Mouse (Mus musculus): ENCODE data around the gene Wars. TPM values are rescaled to one million over a fixed set of nuclear protein-coding genes. Genes with fewer than 3 reads are reported as not detected.

The Wars gene
- polyA plus RNA-seq, 1 experiment from 2014 or later, result 84.0 TPM

DNA sequence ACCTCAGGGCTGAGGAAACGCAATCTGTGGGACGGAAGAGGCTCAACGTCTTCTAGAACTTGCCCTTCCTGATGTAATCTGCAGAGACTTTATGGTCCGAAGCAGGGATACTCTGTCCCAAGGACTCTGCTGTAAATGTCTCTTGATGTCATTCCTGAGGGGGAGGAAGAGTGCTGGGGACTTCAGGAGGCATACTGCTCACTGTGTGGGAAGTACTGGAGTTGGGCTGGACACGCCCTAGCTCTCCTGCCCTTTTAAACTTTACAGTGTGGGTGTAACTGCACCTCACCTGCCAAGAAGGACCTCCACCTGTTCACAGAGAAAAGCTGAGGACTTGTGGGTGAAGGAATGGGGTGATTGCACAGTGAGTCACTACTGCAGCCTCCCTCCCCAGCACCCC lies 13.4 kb downstream of the Wars start:
- Histone ChIP-seq H3K9me3 (ENCODE audit: low read length) (no peaks in the 10 kb centered on the region), H3K4me3 (ENCODE audit: low read depth, low read length) (no peak overlapping the region), H3K36me3 (ENCODE audit: insufficient read depth, low read length) (peaks cover 8% of the 10 kb centered on the region), H3K4me2 (replicated peaks; ENCODE audit: low read depth, low read length) (no peak overlapping the region), H3K27ac (ENCODE audit: low read length) (peak overlapping the region; percentile 72), H3K27me3 (replicated peaks; ENCODE audit: insufficient read depth, low read length) (no peaks in the 10 kb centered on the region), H3K4me1 (ENCODE audit: insufficient read depth, low read depth, low read length) (no peaks in the 10 kb centered on the region), H3K9ac (replicated peaks; ENCODE audit: low read depth) (no peak overlapping the region)
- DNase-seq (ENCODE audit: low spot score) (peak; percentile 60), ATAC-seq (peak; percentile 91)
- 66% methylated on average over 5 of the region's 5 CpGs for WGBS
- TF ChIP-seq CTCF (IDR thresholded peaks at IDR 0.05) (no peak), EP300 (IDR thresholded peaks at IDR 0.05) (peak; percentile 79)

DNA sequence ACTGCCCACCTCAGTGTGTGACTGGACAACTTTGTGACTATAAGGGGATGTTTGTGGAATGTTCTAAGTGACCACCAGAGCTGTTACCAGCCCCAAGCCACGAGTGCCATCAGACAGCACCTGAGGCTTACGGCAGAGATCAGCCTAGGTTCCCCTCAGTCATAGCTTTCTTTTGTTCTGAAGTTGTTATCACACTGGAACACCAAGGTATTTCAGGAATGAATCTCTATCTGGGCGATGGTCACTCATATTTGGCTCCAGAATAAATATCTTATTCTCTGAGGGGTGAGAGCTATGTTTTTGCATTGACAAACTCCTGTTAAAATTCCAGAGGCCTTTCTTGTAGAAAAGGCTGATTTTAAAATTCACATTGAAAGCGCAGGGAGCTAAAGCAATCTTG lies 14.8 kb downstream of the Wars start:
- Histone ChIP-seq H3K27me3 (replicated peaks; ENCODE audit: insufficient read depth, low read length) (no peaks in the 10 kb centered on the region), H3K4me3 (ENCODE audit: low read depth, low read length) (no peak overlapping the region), H3K36me3 (ENCODE audit: insufficient read depth, low read length) (peaks cover 20% of the 10 kb centered on the region), H3K4me1 (ENCODE audit: insufficient read depth, low read depth, low read length) (no peaks in the 10 kb centered on the region), H3K27ac (ENCODE audit: low read length) (peak overlapping the region; percentile 57), H3K4me2 (replicated peaks; ENCODE audit: low read depth, low read length) (no peak overlapping the region), H3K9ac (replicated peaks; ENCODE audit: low read depth) (no peak overlapping the region), H3K9me3 (ENCODE audit: low read length) (no peaks in the 10 kb centered on the region)
- DNase-seq (ENCODE audit: low spot score) (no peak), ATAC-seq (peak; percentile 72)
- WGBS, result 68% methylated on average over 4 of the region's 4 CpGs
- no peak for TF ChIP-seq CTCF (IDR thresholded peaks at IDR 0.05)
- peak; percentile 92 for TF ChIP-seq EP300 (IDR thresholded peaks at IDR 0.05)

DNA sequence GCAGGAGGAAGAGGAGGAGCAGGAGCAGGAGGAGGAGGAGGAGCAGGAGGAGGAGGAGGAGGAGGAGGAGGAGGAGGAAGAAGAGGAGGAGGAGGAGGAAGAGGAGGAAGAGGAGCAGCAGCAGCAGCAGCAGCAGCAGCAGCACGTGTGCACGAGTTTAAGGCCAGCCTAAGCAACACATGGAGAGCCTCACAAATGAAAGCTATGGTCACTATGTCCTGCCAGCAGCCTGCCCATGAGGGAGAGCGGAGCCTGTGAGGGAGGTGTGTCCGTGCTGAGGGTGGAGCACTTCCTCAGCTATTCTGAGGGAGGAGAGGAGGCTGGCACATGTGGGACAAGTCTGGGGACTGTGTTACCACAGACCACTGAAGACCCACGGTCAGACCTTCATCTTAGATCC lies 20.9 kb downstream of the Wars start:
- no peaks in the 10 kb centered on the region for H3K4me1 ChIP-seq (ENCODE audit: insufficient read depth, low read depth, low read length)
- no peak overlapping the region for H3K4me3 ChIP-seq (ENCODE audit: low read depth, low read length)
- peaks cover 31% of the 10 kb centered on the region for H3K36me3 ChIP-seq (ENCODE audit: insufficient read depth, low read length)
- no peak overlapping the region for H3K4me2 ChIP-seq (replicated peaks; ENCODE audit: low read depth, low read length)
- TF ChIP-seq EP300 (IDR thresholded peaks at IDR 0.05) (no peak), CTCF (IDR thresholded peaks at IDR 0.05) (no peak)
- WGBS, result 60% methylated on average over 5 of the region's 5 CpGs
- no peaks in the 10 kb centered on the region for H3K27me3 ChIP-seq (replicated peaks; ENCODE audit: insufficient read depth, low read length)
- DNase-seq (ENCODE audit: low spot score) (no peak), ATAC-seq (no peak)
- H3K9me3 ChIP-seq (ENCODE audit: low read length), result no peaks in the 10 kb centered on the region
- no peak overlapping the region for H3K9ac ChIP-seq (replicated peaks; ENCODE audit: low read depth)
- H3K27ac ChIP-seq (ENCODE audit: low read length), result no peak overlapping the region

DNA sequence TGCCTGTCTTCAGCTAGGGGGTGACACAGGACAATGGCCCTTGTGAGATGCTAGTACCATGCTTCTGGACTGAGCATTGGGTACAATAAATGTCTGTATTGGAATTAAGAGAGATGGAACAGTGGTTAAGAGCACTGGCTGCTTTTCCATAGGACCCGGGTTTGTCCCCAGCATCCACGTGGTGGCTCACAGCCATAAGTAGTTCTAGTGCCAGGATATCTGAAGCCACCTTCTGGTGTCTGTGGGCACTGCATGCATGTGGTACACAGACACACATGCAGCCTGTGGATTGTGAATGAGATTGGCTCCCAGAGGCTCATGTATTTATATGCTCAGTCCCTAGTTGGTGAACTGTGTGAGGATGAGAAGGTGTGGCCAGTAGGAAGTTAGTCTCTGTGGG lies 24.4 kb downstream of the Wars start:
- H3K4me1 ChIP-seq (ENCODE audit: insufficient read depth, low read depth, low read length), result peaks cover 6% of the 10 kb centered on the region; the same call in 1 of the 2 replicates
- no peak overlapping the region for H3K27ac ChIP-seq (ENCODE audit: low read length)
- TF ChIP-seq CTCF (IDR thresholded peaks at IDR 0.05) (peak; percentile 67), EP300 (IDR thresholded peaks at IDR 0.05) (no peak)
- DNase-seq (ENCODE audit: low spot score), result no peak
- WGBS, result 66% methylated on average over 2 of the region's 2 CpGs
- no peak overlapping the region for H3K4me3 ChIP-seq (ENCODE audit: low read depth, low read length)
- peaks cover 31% of the 10 kb centered on the region; the same call in 1 of the 2 replicates for H3K36me3 ChIP-seq (ENCODE audit: insufficient read depth, low read length)
- H3K27me3 ChIP-seq (replicated peaks; ENCODE audit: insufficient read depth, low read length), result no peaks in the 10 kb centered on the region
- H3K9ac ChIP-seq (replicated peaks; ENCODE audit: low read depth), result no peak overlapping the region
- no peak overlapping the region for H3K4me2 ChIP-seq (replicated peaks; ENCODE audit: low read depth, low read length)
- H3K9me3 ChIP-seq (ENCODE audit: low read length), result no peaks in the 10 kb centered on the region
- no peak for ATAC-seq

DNA sequence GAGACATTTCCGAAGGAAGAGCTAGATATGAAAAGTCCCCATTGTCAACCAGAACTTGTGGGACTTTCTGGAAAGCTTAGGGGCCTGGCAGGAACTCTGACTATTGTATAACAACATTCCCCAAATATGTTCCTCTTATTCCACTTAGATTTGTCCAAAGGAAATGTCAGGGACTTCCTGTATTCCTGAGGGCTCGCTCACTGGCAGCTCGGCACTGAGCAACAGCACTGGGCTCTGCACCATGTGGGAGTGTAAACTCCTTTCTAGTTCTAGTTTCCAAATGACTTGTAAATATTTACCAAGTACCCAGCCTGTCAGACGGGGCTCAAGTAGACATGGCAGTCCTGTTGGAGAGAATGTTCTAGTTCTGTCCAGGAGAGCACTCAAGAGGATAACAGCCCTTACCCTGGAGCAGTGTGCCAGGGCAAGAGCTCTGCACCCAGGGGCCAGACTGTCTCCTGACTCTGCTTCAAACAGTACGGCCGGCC lies 28.9 kb downstream of the Wars start:
- Histone ChIP-seq H3K4me3 (ENCODE audit: low read depth, low read length) (no peak overlapping the region), H3K36me3 (ENCODE audit: insufficient read depth, low read length) (peaks cover 38% of the 10 kb centered on the region; the same call in 1 of the 2 replicates), H3K9ac (replicated peaks; ENCODE audit: low read depth) (no peak overlapping the region), H3K27ac (ENCODE audit: low read length) (peak overlapping the region; percentile 88), H3K4me1 (ENCODE audit: insufficient read depth, low read depth, low read length) (peaks cover 13% of the 10 kb centered on the region; the same call in 1 of the 2 replicates), H3K4me2 (replicated peaks; ENCODE audit: low read depth, low read length) (peak overlapping the region; percentile 19), H3K27me3 (replicated peaks; ENCODE audit: insufficient read depth, low read length) (no peaks in the 10 kb centered on the region), H3K9me3 (ENCODE audit: low read length) (no peaks in the 10 kb centered on the region)
- ATAC-seq (peak; percentile 95), DNase-seq (ENCODE audit: low spot score) (peak; percentile 92)
- TF ChIP-seq EP300 (IDR thresholded peaks at IDR 0.05) (peak; percentile 99), CTCF (IDR thresholded peaks at IDR 0.05) (no peak)
- WGBS, result 36% methylated on average over 6 of the region's 6 CpGs

DNA sequence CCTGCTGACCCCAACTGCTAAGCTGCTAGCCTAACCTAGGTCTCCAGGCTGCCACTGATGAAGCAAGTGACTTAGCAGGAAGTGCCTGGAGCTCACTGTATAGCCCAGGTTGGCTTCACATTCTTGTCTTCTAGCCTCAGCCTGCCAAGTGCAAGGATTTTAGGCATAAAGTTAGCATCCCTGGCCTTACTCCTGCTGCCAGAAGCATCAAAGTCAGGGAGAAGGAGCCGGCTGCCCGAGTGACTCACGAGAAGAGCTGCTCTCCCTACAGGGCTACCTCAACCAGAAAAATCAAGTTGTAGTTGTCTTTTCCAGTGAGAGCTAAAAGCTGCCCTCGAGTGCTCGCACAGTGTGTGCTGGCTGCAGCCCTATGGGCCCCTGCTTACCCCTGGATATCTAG lies 35.5 kb downstream of the Wars start:
- no peak for DNase-seq (ENCODE audit: low spot score)
- H3K9ac ChIP-seq (replicated peaks; ENCODE audit: low read depth), result no peak overlapping the region
- peaks cover 20% of the 10 kb centered on the region; the same call in 1 of the 2 replicates for H3K36me3 ChIP-seq (ENCODE audit: insufficient read depth, low read length)
- TF ChIP-seq EP300 (IDR thresholded peaks at IDR 0.05), result no peak
- no peak for TF ChIP-seq CTCF (IDR thresholded peaks at IDR 0.05)
- H3K4me2 ChIP-seq (replicated peaks; ENCODE audit: low read depth, low read length), result no peak overlapping the region
- WGBS, result 79% methylated on average over 5 of the region's 5 CpGs
- peak overlapping the region; percentile 65 for H3K27ac ChIP-seq (ENCODE audit: low read length)
- H3K27me3 ChIP-seq (replicated peaks; ENCODE audit: insufficient read depth, low read length), result no peaks in the 10 kb centered on the region
- peaks cover 3% of the 10 kb centered on the region; the same call in 1 of the 2 replicates for H3K4me1 ChIP-seq (ENCODE audit: insufficient read depth, low read depth, low read length)
- no peaks in the 10 kb centered on the region for H3K9me3 ChIP-seq (ENCODE audit: low read length)
- no peak for ATAC-seq
- H3K4me3 ChIP-seq (ENCODE audit: low read depth, low read length), result no peak overlapping the region
